Mouse (Mus musculus) layer of hippocampus, adult 8-10 months (tissue): Measurements from ENCODE around the gene Heyl. TPM values are rescaled to one million over a fixed set of nuclear protein-coding genes. Genes with fewer than 3 reads are reported as not detected.
"Not testable (repeated sequence)": the region's sequence is repeated elsewhere in the genome, so short reads cannot be mapped to it uniquely, and the experiment has no call there.

Experiments used
- DNase-seq, 2 experiments: peaks; one replicate each; pipeline ENCODE4 v3.0.0; 2022; ENCODE audit warnings: low spot score in 2 of 2
- total RNA-seq, 4 experiments: library from RNA; stranded (reverse); gene quantifications; 2 replicates each; pipeline ENCODE4 v1.2.4; 2022

The Heyl gene
- total RNA-seq, 4 experiments from 2014 or later = 2.9 to 5.2 (median 3.5) TPM

DNA sequence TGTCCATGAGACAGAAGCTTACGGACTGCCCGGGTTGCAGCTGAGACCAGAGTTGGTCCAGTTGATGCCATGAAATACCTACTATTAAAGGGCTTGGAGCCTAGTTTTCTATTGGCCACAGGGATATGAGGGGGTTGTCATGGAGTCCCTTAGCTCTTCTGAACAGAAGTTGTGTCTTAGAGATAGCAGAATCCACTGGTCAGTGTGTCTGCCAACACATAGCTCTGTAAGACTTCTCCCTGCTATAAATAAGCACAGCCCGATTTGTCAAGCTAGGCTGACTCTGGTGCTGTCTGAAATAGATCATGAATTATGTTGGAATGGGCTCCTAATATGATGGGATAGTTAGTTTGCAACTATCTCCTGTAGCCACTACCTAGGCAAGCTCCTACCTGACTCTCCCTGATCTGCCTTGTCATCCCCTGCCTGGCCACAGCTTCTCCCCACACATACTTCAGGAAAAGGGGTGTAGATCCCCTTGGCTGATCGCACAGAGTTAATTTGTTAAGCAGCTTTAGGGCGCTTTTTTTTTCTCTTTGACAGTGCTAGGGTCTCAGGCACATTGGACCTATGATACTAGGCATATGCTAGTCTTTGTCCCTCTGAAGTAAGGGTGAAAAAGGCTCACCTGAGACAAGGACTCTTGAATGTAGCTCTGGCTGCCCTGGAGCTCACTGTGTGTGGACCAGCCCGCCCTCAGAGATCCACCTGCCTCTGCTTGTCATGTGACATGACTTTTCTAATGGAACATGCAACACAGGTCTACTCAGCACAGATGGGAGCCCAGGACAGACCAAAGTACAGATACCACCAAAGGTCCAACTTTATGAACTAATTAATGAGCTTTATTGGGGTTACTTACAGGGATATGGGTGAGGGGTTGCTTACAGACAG, 51.6 kb downstream of the Heyl start:
- DNase-seq = no peak

DNA sequence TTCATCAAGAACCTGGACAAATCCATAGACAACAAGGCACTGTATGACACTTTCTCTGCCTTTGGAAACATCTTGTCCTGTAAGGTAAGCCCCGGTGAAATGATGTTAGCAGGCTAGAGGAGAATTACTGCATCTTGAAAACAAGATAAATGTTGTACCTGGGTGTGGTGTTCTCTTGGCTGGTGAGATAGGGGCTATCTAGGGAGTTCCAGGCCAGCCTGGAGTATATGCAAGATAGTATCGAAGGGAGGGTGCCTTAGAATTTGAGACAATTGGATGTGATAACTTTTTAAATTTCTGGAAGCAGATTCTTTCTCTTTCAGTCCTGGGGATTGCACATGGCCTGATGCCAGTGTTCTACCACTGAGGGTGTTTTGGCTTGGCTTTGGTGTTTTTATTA, 53.4 kb downstream of the Heyl start:
- no peak for DNase-seq

DNA sequence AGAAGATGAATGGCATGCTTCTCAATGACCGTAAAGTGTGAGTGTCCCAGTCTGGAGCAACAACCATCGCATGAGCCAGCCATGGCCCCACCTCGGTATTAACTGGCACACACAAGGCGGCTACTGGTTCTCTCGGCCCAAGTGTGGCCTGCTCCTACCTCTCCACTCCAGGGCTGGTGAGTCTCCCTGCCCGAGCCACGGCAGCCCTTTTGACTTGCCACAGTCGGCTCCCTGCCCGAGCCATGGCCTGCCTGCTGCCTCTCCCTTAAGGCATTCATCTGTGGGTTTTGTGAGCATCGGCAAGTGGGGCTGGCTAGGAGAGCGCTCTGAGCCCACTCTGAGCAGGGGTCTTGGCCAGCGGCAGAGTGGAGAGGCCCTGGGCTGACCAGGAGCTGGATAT, 55.7 kb downstream of the Heyl start:
- DNase-seq = no peak

DNA sequence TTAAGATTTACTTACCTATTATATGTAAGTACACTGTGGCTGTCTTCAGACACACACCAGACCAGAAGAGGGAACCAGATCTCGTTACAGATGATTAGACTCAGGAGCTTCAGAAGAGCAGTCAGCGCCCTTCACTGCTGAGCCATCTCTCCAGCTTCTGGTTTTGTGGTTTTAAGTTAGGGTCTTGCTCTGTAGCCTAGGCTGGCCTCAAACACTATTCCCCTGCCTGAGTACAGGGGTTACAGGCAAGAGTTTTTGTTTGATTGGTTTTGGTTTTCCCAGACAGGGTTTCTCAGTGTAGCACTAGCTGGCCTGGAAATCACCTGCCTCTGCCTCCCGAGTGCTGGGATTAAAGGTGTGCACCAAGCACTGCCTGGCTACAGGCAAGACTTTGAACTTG, 59.0 kb downstream of the Heyl start:
- no peak for DNase-seq

DNA sequence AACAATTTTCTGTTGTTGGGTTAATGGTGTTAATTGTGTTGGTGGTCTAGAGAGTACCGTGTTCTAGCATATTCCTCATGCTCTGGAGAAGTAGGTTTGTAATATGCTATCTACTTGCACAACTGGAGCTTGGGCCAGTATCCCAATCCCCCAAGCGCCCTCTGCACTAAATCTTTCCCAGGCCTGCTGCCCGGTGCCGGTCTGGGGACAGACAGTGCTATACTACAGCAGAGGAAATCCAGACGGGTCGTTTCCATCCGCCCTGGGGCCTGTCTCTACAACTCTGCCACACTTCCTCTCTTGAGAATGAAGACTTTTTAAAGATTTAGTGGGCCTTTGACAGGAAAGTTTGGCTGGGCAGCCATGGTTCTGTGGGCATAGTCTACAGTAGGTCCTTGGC, 59.6 kb downstream of the Heyl start:
- no peak for DNase-seq

DNA sequence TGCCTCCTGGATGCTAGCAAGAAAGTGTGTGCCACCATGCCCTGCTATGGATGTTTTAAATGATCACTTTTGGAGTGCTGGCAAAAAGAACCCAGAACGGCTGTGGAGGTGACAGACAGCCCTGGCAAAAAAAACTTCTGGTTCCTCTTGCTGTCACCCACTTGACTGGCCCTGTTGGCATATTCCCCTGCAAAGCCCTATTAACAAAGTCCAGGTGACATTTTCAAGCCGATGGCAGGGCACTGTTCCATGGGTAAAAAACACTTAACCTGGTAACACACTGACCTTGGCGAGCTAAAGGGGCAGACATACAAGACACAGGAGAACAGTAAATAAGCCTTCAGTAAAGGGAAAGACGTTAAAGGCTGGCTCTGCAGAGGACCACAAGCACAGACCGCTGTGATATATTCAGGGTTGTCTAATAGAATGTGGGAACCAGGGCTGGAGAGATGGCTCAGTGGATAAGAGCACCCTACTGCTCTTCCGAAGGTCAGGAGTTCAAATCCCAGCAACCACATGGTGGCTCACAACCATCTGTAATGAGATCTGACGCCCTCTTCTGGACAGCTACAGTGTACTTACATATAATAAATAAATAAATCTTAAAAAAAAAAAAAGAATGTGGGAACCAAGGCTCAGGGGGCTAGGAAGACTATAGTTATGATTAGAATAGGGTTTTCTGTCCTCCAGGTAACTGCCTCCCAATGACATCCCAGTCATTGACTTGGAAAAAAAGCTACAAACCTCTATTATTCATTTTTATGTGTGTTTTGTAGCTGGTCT, 60.5 kb downstream of the Heyl start:
- no peak for DNase-seq

DNA sequence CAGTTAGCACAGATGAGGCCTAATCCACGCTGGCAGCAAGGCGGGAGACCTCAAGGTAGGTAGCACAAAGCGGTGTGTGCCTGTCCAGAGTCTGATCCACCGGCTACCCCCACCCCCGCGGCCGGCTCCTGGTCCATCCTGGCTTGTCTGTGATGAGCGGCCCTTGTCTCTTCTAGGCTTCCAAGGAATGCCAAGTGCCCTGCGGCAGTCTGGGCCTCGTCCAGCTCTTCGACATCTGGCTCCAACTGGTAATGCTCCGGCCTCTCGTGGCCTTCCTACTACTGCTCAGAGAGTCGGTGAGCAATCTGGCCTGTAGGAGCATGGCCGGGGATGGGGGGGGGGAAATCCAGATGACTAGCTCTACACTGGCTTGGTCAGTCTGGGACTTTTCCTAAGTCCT, 61.7 kb downstream of the Heyl start:
- not testable (repeated sequence) for DNase-seq

DNA sequence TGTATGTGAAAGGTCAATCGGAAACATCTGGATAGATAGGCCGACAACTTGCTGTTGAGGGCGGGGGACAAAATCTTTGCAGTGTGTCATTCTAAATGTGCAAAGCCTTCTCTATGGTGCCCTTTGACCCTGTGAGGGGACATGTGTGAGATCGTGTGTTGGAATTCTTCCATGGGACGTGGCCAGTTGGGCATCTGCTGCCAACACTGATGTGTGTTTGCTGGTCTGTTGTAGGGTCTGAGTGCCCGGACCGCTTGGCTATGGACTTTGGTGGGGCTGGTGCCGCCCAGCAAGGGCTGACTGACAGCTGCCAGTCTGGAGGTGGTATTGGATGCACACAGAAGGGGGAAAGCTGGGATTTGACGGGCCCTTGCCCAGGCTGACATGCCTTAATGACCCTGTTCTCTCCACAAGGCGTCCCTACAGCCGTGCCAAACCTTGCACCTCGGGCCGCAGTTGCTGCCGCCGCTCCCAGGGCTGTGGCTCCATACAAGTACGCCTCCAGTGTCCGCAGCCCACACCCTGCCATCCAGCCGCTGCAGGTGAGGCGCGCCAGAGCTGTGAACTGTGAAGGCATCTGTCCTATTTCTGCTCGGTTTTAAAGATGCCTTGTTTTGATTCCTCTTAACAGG, 62.3 kb downstream of the Heyl start:
- no peak for DNase-seq

DNA sequence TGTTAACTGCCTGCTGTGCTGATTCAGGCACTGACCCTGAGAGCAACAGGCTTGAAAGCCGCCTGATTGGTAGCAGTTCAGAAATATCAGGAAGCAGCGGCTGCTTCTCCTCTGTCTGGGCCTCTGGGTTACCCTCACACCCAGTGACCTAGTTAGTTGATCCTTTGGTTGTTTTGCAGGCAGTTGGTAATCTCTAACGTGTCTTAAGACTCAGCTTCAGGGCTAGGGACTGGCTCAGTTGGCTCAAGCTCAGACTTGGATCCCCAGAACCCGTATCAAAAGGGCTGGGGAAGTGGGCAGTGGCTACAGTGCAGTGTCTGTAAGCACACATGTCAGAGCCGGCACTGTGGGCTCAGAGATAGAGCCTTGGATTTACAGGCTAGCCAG, 62.8 kb downstream of the Heyl start:
- DNase-seq = no peak

DNA sequence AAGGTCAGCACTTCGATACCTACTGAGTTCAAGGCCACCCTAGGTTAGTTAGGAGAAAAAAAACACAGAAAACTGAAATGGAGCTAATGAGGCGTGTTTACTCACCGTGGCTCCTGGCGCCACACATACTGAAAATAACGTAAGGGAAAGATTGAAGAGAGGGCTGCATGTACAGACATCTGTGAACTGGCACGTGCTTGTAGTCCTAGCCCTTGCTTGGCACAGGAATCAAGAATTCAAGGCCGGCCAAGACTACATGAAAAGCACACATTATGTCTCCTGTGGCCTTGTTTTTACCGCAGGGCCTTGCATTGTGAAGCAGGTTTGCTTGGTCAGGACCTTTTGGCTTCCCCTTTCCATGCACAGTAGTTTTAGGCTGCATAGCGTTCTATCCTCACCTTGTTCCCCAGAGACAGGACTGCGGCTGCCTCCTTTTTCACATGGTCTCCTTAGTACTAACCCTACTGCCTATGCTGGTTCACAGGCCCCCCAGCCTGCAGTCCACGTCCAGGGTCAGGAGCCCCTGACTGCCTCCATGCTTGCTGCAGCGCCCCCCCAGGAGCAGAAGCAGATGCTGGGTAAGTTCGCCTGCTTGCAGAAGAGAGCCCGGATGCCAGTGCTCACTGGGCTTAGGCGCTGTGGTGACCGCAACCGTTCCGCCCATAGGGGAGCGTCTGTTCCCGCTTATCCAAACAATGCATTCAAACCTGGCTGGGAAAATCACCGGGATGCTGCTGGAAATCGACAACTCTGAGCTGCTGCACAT, 64.0 kb downstream of the Heyl start:
- DNase-seq = no peak

DNA sequence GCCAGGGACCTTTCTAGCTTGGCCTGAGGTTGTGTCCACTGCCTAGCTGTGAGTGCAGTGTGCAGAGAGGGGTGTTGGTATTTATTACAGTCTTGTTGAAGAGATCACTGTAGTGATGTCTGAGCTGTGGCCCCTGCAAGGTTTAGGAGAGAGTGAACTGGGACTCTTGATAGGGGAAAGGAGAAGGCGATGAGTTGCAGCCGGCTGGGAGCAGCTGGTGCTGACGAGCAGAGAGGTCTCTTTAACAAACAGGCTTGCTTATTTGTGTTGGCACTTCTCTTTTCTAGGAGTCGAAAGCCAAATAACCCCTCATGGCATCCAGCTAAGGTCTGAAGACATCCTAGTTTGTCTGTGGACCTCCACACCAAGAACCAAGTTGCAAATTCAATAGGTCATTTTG, 64.9 kb downstream of the Heyl start:
- DNase-seq = no peak

DNA sequence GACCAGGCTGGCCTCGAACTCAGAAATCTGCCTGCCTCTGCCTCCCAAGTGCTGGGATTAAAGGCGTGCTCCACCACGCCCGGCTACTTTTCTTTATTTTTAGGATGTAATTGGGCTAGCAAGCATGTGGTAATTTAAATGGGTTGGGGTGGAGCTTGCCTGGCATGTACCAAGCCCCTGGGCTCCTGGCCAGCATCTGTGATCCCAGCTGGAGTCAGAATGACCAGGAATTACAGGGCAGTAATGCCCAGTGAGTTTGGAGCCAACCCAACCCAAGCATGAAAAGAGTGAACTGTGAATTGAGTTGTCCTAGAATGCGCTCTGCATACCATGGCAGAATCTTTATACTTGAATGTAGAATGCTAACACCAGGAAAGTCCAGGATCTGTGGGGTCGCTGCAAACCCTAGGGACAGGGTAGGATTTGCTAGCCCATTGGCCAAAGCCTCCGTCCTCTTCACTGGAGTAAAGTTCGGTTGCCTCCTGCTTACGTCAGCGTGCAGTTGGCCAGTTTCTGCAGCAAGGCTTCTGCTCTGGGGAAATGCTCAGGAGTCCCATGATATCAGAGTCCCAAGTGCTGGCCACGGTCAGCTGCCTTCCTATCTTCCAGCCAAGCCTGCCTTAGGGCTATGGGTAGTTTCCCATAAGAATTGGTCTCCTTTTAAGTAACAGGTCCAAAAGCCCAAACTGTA, 65.8 kb downstream of the Heyl start:
- DNase-seq = no peak

Other genes with a start within 250 kb of the Heyl start
- 10 to 100 TPM; 25.0 to 29.0 (median 27.5) TPM for gene Mycl, start 237.9 kb upstream of the Heyl start, total RNA-seq
- gene Trit1, start 217.0 kb upstream of the Heyl start, total RNA-seq = 10 to 100 TPM; 24.4 to 27.4 (median 26.6) TPM
- gene Bmp8b, start 128.4 kb upstream of the Heyl start, total RNA-seq = under 1 TPM in 3 of 4 experiments, not detected in 1; 0.18 to 0.40 (median 0.27) TPM
- gene Oxct2b, start 117.3 kb upstream of the Heyl start, total RNA-seq = under 1 TPM in 2 of 4 experiments, not detected in 2; 0.19 to 0.26 TPM
- 10 to 100 TPM; 20.0 to 23.1 (median 20.4) TPM for gene Ppie, start 93.6 kb upstream of the Heyl start, total RNA-seq
- 100 to 1,000 TPM; 374 to 501 (median 436) TPM for gene Hpcal4, start 50.3 kb upstream of the Heyl start, total RNA-seq
- 10 to 100 TPM; 14.5 to 16.8 (median 15.6) TPM for gene Nt5c1a, start 32.1 kb upstream of the Heyl start, total RNA-seq
- gene Pabpc4, start 28.8 kb downstream of the Heyl start, total RNA-seq = 10 to 100 TPM; 40.2 to 45.7 (median 44.2) TPM
- under 1 TPM in 1 of 4 experiments, not detected in 3; 0.26 TPM for gene Oxct2a, start 90.1 kb downstream of the Heyl start, total RNA-seq
- gene Bmp8a, start 109.7 kb downstream of the Heyl start, total RNA-seq = under 1 TPM in 2 of 4 experiments, not detected in 2; 0.18 to 0.27 TPM